Mouse (Mus musculus) E14TG2a.4 (cell line): ENCODE data around the gene Syngap1.

Experiments used
- CTCF ChIP-seq: conservative IDR thresholded peaks from 2 replicates; pipeline ENCODE4 v1.5.1; 2014; ENCODE audit warnings: low read length
- POU5F1 ChIP-seq: IDR thresholded peaks from 2 replicates; pipeline ENCODE4 v1.6.1; 2014; ENCODE audit warnings: low read length, borderline replicate concordance

- TF ChIP-seq CTCF (no peak), POU5F1 (no peak)
Observed at GRCm38 (mm10) chr17:26900916-26901315, 40.1 kb upstream of the Syngap1 start.
